Mouse (Mus musculus): ENCODE data around the gene S100a1.

GRCm38 (mm10) chr3:90491350-90491749, 22.8 kb downstream of the S100a1 start:
- TF ChIP-seq CTCF (IDR thresholded peaks at IDR 0.05; ENCODE audit: low read depth) (peak; percentile 63), EP300 (optimal IDR thresholded peaks at IDR 0.05) (no peak)

Measured in stomach, postnatal 0 days (tissue).